Mouse (Mus musculus): Measurements from ENCODE around the gene Olfr545.

DNA sequence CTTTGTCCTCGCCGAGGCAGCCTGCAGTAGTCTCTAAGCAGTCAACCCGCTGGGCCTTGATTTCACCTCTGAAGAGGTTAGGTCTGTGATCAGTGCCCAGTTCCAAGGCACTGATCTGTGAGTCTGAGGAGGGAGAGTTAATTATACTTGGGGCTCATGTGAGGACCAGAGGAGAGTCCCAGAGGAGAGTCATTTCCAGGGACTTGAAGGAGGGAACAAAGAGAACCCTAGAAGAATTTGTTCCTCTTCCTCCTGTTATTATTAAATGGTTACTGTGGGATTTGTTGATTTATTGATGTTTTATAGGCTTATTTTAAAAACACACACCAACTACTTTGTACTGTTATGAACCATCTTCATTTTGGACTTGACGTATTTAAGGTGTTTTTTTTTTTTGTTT lies 17.8 kb downstream of the Olfr545 start, which contains the start of gene Olfr543:
- TF ChIP-seq POLR2A (IDR thresholded peaks at IDR 0.05; ENCODE audit: low read depth, low read length) (no peak), CTCF (IDR thresholded peaks at IDR 0.05; ENCODE audit: extremely low read depth, insufficient read depth, insufficient read length, insufficient replicate concordance) (no peak)

All from spleen, adult 2 months (tissue).